ENCODE assay signal across 13 mouse cellular contexts in the genomic region with DNA sequence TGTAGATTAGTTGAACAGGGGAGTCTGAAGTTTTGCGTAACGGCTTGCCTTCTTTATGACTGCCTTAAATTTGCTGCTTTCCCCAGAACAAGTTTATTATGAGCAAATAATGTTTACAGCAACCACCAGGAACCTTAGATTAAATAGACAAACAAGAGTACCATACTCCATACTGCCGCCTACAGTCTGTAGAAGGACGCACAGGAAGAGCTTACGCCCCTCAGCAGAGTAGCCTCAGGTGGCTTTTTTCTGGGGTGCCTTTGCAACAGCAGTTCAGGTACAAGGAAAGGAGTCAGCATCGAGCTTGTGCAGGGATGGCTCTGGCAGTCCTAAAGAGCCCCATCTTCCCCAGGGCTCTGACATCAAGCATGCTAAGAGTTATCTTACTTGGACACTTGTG. TPM values are rescaled to one million over a fixed set of nuclear protein-coding genes. Genes with fewer than 3 reads are reported as not detected.
A peak's percentile ranks its signal among the peaks of the same experiment; 100 is the strongest.
DNase-seq lines count a peak whose midpoint lies in the region; ATAC-seq and TF ChIP-seq lines count a peak whose summit lies in the region.
"Had no signal": no experiment of that assay in that cellular context is flagged by ENCODE, and none has a peak within 500 bp of the region (broad histone marks: within the 10 kb centered on the region; RNA-seq: fewer than 3 reads in every experiment).

No protein-coding gene starts in this region.

- no peaks in the 10 kb centered on the region for H3K9me3 ChIP-seq in lung, embryonic 14.5 days (ENCODE audit: low read depth, low read length)
- H3K9me3 ChIP-seq: intestine, embryonic 15.5 days; liver, embryonic 15.5 days had no signal

- no peak for DNase-seq in frontal cortex, postnatal 10 days (ENCODE audit: low spot score in 2 of 2)
- DNase-seq in lung, embryonic 14.5 days = no peak
- DNase-seq in lung, postnatal 14 days = no peak
- peak; percentile 10 for DNase-seq in NIH3T3 (ENCODE audit: low read depth)
- no peak for DNase-seq in frontal cortex, postnatal 25 days (ENCODE audit: low spot score in 2 of 2)
- DNase-seq in lung, postnatal 36 days = no peak
- DNase-seq: kidney, postnatal 36 days had no signal

- no peak overlapping the region for H3K4me3 ChIP-seq in lung, embryonic 14.5 days (ENCODE audit: low read depth, low read length)
- H3K4me3 ChIP-seq: erythroblast, embryonic 14.5 days; intestine, embryonic 15.5 days; liver, embryonic 15.5 days had no signal

- H3K4me1 ChIP-seq in lung, embryonic 14.5 days (ENCODE audit: insufficient read depth) = no peaks in the 10 kb centered on the region
- H3K4me1 ChIP-seq: intestine, embryonic 15.5 days; liver, embryonic 15.5 days had no signal

- H3K9ac ChIP-seq in lung, embryonic 14.5 days = no peak overlapping the region
- H3K9ac ChIP-seq: intestine, embryonic 15.5 days; liver, embryonic 15.5 days had no signal

- H3K27me3 ChIP-seq in lung, embryonic 14.5 days (ENCODE audit: insufficient read depth, low read length) = no peaks in the 10 kb centered on the region
- H3K27me3 ChIP-seq: intestine, embryonic 15.5 days; liver, embryonic 15.5 days had no signal

- H3K4me2 ChIP-seq in lung, embryonic 14.5 days = no peak overlapping the region
- H3K4me2 ChIP-seq: intestine, embryonic 15.5 days; liver, embryonic 15.5 days; midbrain, embryonic 11.5 days had no signal

- peak; percentile 38; the same call in 1 of the 2 replicates for ATAC-seq in frontal cortex, adult (ENCODE audit: low TSS enrichment)
- no peak for ATAC-seq in lung, embryonic 14.5 days (ENCODE audit: insufficient read depth)
- ATAC-seq in megakaryocyte-erythroid progenitor cell, adult 5-6 weeks (replicated peaks; ENCODE audit: low FRiP score, low TSS enrichment, poor library complexity, severe bottlenecking) = peak; percentile 75
- ATAC-seq: intestine, embryonic 15.5 days had no signal

- no peak overlapping the region for H3K27ac ChIP-seq in lung, embryonic 14.5 days (ENCODE audit: low read depth)
- H3K27ac ChIP-seq: intestine, embryonic 15.5 days; liver, embryonic 15.5 days had no signal

- H3K36me3 ChIP-seq in lung, embryonic 14.5 days (ENCODE audit: insufficient read depth) = peaks cover 86% of the 10 kb centered on the region

- TF ChIP-seq CTCF in lung, embryonic 14.5 days (IDR thresholded peaks at IDR 0.05; ENCODE audit: low read depth) = peak; percentile 28

- 84% methylated on average over 6 of the region's 6 CpGs for WGBS in lung, embryonic 14.5 days

RNA-seq across cellular contexts. Expression of a gene that starts 35.4 kb away (rescaled TPM):
- 19.5 and 23.2 TPM in 2 replicates for polyA plus RNA-seq in lung, embryonic 14.5 days (2014; fragmentation: Nextera tagmentation; extraction: Ambion mirVana)
- total RNA-seq in megakaryocyte-erythroid progenitor cell, adult 5-6 weeks (2014; fragmentation: Nextera tagmentation) = 38.9 and 65.8 TPM in 2 replicates
- 64.4 and 75.3 TPM in 2 replicates for total RNA-seq in megakaryocyte-erythroid progenitor cell, adult 5-6 weeks (2017)
